Mouse (Mus musculus): Measurements from ENCODE around the gene Chsy1. TPM values are rescaled to one million over a fixed set of nuclear protein-coding genes. Genes with fewer than 3 reads are reported as not detected.

Chsy1 gene
- polyA plus RNA-seq, 1 experiment from 2014 or later, result 16.1 TPM

DNA sequence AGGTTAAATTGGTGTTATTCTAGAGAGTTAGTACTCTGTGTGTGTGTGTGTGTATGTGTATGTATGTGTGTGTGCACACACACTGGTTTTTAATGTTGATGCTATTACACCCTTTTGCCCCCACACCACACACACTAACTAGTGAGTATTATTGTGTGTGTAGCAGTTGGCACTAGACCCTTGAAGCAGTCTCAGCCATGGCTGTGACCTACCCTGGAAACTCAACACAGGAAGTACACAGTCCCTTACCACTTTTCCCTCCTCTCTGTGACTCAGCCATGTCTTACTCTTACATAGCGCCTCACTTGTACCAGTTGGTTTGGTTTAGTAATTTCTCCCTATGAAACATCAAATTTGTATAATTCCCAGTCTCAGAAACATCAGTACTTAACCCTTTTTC, 37.8 kb downstream of the Chsy1 start:
- WGBS, result 100% methylated on average over 1 of the region's 1 CpGs
- H3K27ac ChIP-seq, result no peak overlapping the region
- H3K9me3 ChIP-seq (replicated peaks), result no peaks in the 10 kb centered on the region
- H3K36me3 ChIP-seq, result peaks cover 9% of the 10 kb centered on the region; the same call in 1 of the 2 replicates
- H3K4me3 ChIP-seq (replicated peaks), result no peak overlapping the region
- no peak overlapping the region for H3K9ac ChIP-seq
- H3K4me1 ChIP-seq, result peaks cover 12% of the 10 kb centered on the region
- H3K27me3 ChIP-seq, result no peaks in the 10 kb centered on the region
- ATAC-seq (replicated peaks; ENCODE audit: low FRiP score), result no peak
- H3K4me2 ChIP-seq, result no peak overlapping the region

DNA sequence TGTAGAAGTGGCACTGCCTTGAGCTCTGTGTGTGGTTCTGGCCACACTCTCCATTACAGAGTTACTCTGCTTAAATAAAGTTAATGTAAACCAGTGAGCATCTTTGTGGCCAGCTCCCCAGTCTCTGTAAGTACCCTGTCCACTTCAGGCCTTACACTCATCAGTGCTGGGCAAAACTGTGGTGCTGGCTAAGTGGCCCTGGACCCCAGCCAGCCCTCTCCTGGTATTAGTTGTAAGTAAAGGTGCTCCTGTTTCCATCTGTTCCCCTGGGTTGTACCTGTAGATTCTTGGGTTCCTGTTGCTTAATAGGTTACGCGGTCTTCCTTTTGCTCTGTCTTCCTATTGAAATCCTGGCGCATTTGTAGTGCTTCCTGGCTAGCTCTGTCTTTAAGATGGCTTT, 38.5 kb downstream of the Chsy1 start:
- no peak for ATAC-seq (replicated peaks; ENCODE audit: low FRiP score)

DNA sequence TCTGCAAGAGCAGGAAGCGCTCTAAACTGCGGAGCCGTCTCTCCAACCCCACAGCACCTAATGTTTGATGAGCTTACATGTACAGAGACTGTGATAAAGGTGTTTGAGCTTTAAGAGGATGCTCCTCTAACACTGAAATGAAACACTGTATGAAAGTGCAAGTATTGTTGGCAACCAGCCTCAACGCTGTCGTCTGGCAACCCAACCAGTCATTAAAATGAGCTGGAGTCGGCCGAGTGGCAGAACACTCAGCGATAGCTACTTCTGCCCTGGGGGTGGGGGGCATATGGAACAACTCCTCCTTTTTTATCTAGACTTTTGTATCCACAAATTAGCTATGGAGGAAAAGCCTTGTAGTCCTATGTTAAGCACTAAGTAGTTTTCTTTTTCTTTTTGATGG, 40.2 kb downstream of the Chsy1 start:
- Histone ChIP-seq H3K4me2 (no peak overlapping the region), H3K9me3 (replicated peaks) (no peaks in the 10 kb centered on the region), H3K27ac (no peak overlapping the region), H3K4me1 (peaks cover 18% of the 10 kb centered on the region), H3K27me3 (no peaks in the 10 kb centered on the region), H3K4me3 (replicated peaks) (no peak overlapping the region), H3K36me3 (peaks cover 15% of the 10 kb centered on the region), H3K9ac (no peak overlapping the region)
- no peak for ATAC-seq (replicated peaks; ENCODE audit: low FRiP score)
- 78% methylated on average over 8 of the region's 8 CpGs for WGBS

More for the DNA sequence above, 38.5 kb downstream of the Chsy1 start:
- no peak overlapping the region for H3K9ac ChIP-seq
- peaks cover 12% of the 10 kb centered on the region for H3K4me1 ChIP-seq
- H3K4me3 ChIP-seq (replicated peaks), result no peak overlapping the region
- no peaks in the 10 kb centered on the region for H3K9me3 ChIP-seq (replicated peaks)
- H3K4me2 ChIP-seq, result no peak overlapping the region
- no peak overlapping the region for H3K27ac ChIP-seq
- WGBS, result 100% methylated on average over 3 of the region's 3 CpGs
- peaks cover 11% of the 10 kb centered on the region for H3K36me3 ChIP-seq
- H3K27me3 ChIP-seq, result no peaks in the 10 kb centered on the region

DNA sequence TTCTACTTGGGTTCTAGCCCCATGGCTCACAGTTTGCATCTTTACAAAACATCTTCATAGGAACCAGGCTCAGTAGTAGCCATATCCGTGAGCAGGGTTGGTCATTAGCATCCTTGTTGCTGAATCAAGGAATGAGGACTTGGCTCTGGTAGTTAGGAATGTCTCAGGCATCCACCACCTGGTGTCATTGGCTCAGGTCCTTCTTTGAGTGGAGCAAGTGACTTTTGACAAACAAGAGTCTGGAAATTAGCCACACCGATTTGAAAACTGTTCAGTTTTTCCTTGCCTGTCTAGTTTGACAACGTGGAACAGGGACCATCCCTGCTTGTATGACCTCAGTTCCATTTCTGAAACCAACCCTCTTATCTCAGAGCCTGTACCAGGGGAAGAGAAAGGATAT, 41.1 kb downstream of the Chsy1 start:
- no peak overlapping the region for H3K27ac ChIP-seq
- WGBS, result 83% methylated on average over 3 of the region's 3 CpGs
- H3K4me3 ChIP-seq (replicated peaks), result no peak overlapping the region
- H3K36me3 ChIP-seq, result peaks cover 11% of the 10 kb centered on the region
- peaks cover 18% of the 10 kb centered on the region for H3K4me1 ChIP-seq
- no peak for ATAC-seq (replicated peaks; ENCODE audit: low FRiP score)
- H3K9ac ChIP-seq, result no peak overlapping the region
- H3K9me3 ChIP-seq (replicated peaks), result no peaks in the 10 kb centered on the region
- H3K27me3 ChIP-seq, result no peaks in the 10 kb centered on the region
- H3K4me2 ChIP-seq, result no peak overlapping the region

DNA sequence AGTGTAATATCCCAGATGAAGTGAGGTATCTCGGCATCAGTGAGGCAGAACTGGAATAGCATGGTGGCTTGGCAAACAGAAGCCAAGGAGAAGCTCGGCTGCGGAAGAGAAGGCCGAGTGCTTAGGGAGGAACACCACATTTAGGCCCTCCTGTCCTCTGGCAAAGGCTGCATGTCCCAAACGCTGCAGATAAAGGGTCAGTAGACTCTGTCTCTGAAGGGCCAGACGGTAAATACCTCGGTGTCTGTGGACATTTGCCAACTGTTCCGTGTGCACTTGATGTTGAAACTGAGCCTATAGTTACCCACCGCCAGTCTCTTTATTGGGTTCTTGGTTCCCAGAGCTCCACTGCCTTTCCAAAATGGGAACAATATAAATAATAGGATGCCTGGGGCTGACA, 48.1 kb downstream of the Chsy1 start:
- ATAC-seq (replicated peaks; ENCODE audit: low FRiP score), result no peak
- Histone ChIP-seq H3K4me1 (peaks cover 10% of the 10 kb centered on the region; the same call in 1 of the 2 replicates), H3K4me3 (replicated peaks) (no peak overlapping the region), H3K36me3 (peaks cover 9% of the 10 kb centered on the region), H3K27ac (0 out of 2 replicates have a peak overlapping the region, but pooled peaks have one; percentile 16), H3K27me3 (no peaks in the 10 kb centered on the region), H3K4me2 (no peak overlapping the region), H3K9ac (no peak overlapping the region), H3K9me3 (replicated peaks) (no peaks in the 10 kb centered on the region)
- 77% methylated on average over 9 of the region's 9 CpGs for WGBS

DNA sequence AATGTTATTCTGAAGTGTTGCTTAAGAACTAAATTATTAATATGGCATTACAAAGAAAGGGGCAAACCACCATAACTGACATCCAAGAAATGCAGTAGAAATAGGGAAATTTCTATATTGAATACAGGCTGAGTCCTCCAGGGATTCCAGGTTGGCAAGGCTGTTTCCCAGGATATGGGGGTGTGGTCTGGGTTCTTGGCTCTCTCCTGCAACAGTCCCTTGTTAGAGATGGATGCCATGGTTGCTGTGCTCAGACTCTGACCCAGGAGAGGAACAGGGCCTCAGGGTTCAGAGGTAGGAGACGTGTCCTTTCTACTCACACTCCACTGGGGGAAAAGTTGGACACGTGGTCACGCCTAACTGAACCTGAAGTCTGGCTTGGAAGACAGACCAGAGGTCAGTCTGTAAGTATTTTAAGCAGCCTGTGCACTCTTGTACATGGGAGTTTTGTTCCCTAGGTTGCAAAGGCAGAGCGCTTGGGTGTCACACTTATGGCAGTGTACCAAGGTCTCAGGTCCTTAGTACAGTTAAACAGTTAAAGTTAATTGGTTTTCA, 48.6 kb downstream of the Chsy1 start:
- 60% methylated on average over 4 of the region's 4 CpGs for WGBS
- Histone ChIP-seq H3K4me2 (no peak overlapping the region), H3K9me3 (replicated peaks) (no peaks in the 10 kb centered on the region), H3K4me3 (replicated peaks) (no peak overlapping the region), H3K27me3 (no peaks in the 10 kb centered on the region), H3K4me1 (peaks cover 10% of the 10 kb centered on the region; the same call in 1 of the 2 replicates), H3K36me3 (peaks cover 4% of the 10 kb centered on the region), H3K27ac (no peak overlapping the region), H3K9ac (no peak overlapping the region)
- peak; percentile 50; the same call in 1 of the 2 replicates for ATAC-seq (replicated peaks; ENCODE audit: low FRiP score)

DNA sequence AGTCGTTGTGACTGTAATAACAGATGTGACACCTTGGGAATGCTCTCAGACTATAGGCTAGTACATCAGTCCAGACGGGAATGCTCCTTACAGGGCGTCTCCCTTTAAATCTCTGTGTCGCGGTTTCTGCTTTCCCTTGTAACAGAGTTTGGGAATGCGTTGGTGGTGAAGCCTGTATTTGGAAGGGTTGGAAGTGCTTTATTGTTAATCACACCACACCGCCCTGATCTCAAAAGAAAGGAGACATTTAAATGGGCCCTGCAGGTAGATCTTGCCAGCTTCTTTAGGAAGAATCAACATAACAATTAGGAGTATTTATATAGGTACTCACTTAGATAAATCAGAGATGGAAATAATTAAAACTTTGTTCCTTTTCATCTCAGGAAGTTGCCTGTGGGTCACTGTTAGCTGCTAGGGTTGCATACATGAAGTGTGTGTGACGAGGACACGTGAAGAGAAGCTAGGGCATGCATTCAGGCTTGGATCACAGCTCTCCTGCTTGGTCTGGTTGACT, 49.4 kb downstream of the Chsy1 start:
- Histone ChIP-seq H3K27me3 (no peaks in the 10 kb centered on the region), H3K27ac (no peak overlapping the region), H3K9ac (no peak overlapping the region), H3K4me3 (replicated peaks) (no peak overlapping the region), H3K4me2 (no peak overlapping the region), H3K9me3 (replicated peaks) (no peaks in the 10 kb centered on the region), H3K36me3 (no peaks in the 10 kb centered on the region), H3K4me1 (peaks cover 8% of the 10 kb centered on the region; the same call in 1 of the 2 replicates)
- ATAC-seq (replicated peaks; ENCODE audit: low FRiP score), result no peak
- 77% methylated on average over 9 of the region's 9 CpGs for WGBS

DNA sequence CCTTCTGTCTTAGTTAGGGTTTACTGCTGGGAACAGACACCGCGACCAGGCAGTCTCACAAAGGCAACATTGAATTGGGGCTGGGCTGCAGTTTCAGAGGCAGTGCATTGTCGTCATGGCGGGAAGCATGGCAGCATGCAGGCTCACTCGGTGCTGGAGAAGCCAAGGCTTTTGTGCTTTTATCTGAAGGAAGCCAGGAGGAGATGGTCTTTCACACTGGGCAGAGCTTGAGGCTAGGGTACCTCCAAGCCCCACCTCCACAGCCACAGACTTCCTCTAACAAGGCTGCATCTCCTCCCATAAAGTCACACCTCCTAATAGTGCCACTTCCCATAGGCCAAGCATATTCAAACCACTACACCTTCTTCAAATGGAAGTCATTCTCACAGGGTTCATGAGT, 50.6 kb downstream of the Chsy1 start:
- no peak overlapping the region for H3K4me2 ChIP-seq
- ATAC-seq (replicated peaks; ENCODE audit: low FRiP score), result no peak
- no peak overlapping the region for H3K27ac ChIP-seq
- H3K4me3 ChIP-seq (replicated peaks), result no peak overlapping the region
- H3K9ac ChIP-seq, result no peak overlapping the region
- no peaks in the 10 kb centered on the region for H3K9me3 ChIP-seq (replicated peaks)
- H3K36me3 ChIP-seq, result no peaks in the 10 kb centered on the region
- H3K4me1 ChIP-seq, result peaks cover 15% of the 10 kb centered on the region; the same call in 1 of the 2 replicates
- 65% methylated on average over 5 of the region's 5 CpGs for WGBS
- no peaks in the 10 kb centered on the region for H3K27me3 ChIP-seq

DNA sequence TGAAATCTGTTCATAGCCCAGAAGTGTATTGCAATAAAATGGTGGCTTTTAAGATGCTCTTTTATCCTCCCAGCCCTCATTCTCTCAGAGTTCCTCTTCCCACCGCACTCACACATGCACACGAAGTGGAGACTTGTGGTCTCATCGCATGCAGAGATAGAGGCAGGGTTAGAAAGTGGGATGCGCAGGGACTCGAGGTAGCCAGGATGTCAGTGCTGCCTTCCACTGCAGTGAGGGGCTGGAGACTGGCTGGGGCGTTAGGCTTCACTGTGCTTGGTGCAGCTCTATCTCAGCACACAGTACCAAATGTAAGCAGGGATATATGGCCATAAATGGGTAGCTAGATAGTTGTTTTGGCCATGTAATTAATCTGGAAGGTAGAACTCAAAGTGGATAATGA, 52.5 kb downstream of the Chsy1 start:
- H3K9me3 ChIP-seq (replicated peaks), result no peaks in the 10 kb centered on the region
- 89% methylated on average over 6 of the region's 6 CpGs for WGBS
- ATAC-seq (replicated peaks; ENCODE audit: low FRiP score), result no peak

DNA sequence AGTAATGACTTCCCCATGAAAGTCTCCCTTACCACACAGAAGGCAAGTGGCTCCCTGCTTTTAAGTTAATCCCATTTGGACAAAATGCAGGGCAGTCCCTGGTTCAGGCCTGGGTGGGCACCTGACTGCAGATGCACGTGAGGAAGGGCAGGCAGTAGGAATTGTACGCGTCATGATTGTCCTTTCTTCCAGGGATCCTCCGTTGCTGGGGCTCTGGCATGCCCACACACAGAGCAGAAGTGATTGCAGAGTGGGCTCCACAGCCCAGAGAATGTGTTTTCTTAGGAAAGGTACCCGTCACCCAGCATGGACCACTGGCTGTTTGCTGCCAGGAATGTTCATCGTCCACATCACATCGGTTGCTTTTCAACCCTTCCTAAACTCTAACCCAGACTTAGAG, 53.2 kb downstream of the Chsy1 start:
- H3K4me3 ChIP-seq (replicated peaks), result no peak overlapping the region
- no peaks in the 10 kb centered on the region for H3K9me3 ChIP-seq (replicated peaks)
- H3K4me1 ChIP-seq, result peaks cover 21% of the 10 kb centered on the region
- no peaks in the 10 kb centered on the region for H3K27me3 ChIP-seq
- H3K9ac ChIP-seq, result no peak overlapping the region
- WGBS, result 84% methylated on average over 7 of the region's 7 CpGs
- no peak for ATAC-seq (replicated peaks; ENCODE audit: low FRiP score)
- H3K4me2 ChIP-seq, result no peak overlapping the region
- H3K36me3 ChIP-seq, result 0 out of 2 replicates have a peak, but pooled peaks cover 3% of the 10 kb centered on the region
- no peak overlapping the region for H3K27ac ChIP-seq

More for the DNA sequence above, 52.5 kb downstream of the Chsy1 start:
- 0 out of 2 replicates have a peak, but pooled peaks cover 3% of the 10 kb centered on the region for H3K36me3 ChIP-seq
- peaks cover 21% of the 10 kb centered on the region for H3K4me1 ChIP-seq
- H3K27ac ChIP-seq, result no peak overlapping the region
- H3K4me3 ChIP-seq (replicated peaks), result no peak overlapping the region
- no peak overlapping the region for H3K4me2 ChIP-seq
- H3K9ac ChIP-seq, result no peak overlapping the region
- H3K27me3 ChIP-seq, result no peaks in the 10 kb centered on the region

DNA sequence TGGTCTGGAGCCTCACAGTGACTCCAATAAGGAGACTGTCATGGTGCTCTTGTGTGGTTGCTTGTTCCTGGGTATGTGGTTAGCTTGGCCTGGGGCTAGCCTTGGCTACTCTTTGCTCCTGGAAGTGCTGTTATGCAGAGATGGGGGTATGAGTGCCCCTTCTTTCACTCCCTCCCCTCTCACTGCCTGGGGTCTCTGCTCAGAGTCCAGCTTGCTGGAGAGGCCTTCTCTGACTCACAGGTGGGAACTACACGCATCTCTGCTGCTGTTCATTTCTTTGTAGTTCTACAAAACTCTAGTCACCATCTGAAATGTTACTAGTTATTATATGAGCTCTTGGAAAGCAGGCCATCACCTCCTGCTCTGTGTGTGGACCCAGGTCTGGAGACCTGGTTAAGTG, 53.7 kb downstream of the Chsy1 start:
- no peak for ATAC-seq (replicated peaks; ENCODE audit: low FRiP score)
- WGBS, result 86% methylated on average over 1 of the region's 1 CpGs
- Histone ChIP-seq H3K27ac (no peak overlapping the region), H3K4me3 (replicated peaks) (no peak overlapping the region), H3K27me3 (no peaks in the 10 kb centered on the region), H3K36me3 (0 out of 2 replicates have a peak, but pooled peaks cover 3% of the 10 kb centered on the region), H3K9me3 (replicated peaks) (no peaks in the 10 kb centered on the region), H3K9ac (no peak overlapping the region), H3K4me2 (no peak overlapping the region), H3K4me1 (peaks cover 19% of the 10 kb centered on the region)

DNA sequence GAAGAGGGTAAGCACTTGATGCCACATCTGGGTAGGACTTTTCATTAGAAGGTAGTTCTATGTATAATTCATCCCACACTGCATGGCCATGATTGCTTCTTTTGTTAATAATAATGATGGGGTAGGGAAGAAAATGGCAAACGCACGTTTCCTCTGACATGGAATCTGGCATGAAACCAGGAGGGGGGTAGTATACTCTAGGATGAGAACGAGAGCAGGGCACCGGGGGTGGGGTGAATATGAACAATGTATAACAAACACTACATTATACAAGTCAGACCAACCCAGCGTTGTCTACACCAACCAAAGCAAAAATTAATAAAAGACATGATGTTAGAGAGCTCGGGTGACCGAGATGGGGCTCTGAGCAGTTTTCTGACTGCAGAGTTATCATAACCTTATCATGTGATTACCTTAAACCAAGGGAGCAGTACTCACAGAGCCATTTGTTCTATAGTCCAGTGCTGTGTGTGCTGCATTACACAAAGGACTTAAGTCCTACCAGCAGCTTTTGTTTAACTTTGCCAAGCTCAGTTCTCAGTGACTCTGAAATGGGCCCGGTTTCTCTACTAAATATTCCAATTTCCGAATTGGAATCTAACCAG, 55.2 kb downstream of the Chsy1 start:
- no peaks in the 10 kb centered on the region for H3K9me3 ChIP-seq (replicated peaks)
- ATAC-seq (replicated peaks; ENCODE audit: low FRiP score), result no peak
- peak overlapping the region; percentile 41; the same call in 1 of the 2 replicates for H3K27ac ChIP-seq
- H3K9ac ChIP-seq, result no peak overlapping the region
- H3K4me3 ChIP-seq (replicated peaks), result no peak overlapping the region
- 81% methylated on average over 9 of the region's 9 CpGs for WGBS
- H3K27me3 ChIP-seq, result no peaks in the 10 kb centered on the region
- 0 out of 2 replicates have a peak, but pooled peaks cover 3% of the 10 kb centered on the region for H3K36me3 ChIP-seq
- no peak overlapping the region for H3K4me2 ChIP-seq
- peaks cover 17% of the 10 kb centered on the region for H3K4me1 ChIP-seq

Data from kidney, embryonic 15.5 days (tissue).